Mouse (Mus musculus): ENCODE results near the gene Aoah. TPM values are rescaled to one million over a fixed set of nuclear protein-coding genes. Genes with fewer than 3 reads are reported as not detected.

Gene Aoah
- total RNA-seq, 1 experiment from 2014 or later, result 29.2 TPM

DNA sequence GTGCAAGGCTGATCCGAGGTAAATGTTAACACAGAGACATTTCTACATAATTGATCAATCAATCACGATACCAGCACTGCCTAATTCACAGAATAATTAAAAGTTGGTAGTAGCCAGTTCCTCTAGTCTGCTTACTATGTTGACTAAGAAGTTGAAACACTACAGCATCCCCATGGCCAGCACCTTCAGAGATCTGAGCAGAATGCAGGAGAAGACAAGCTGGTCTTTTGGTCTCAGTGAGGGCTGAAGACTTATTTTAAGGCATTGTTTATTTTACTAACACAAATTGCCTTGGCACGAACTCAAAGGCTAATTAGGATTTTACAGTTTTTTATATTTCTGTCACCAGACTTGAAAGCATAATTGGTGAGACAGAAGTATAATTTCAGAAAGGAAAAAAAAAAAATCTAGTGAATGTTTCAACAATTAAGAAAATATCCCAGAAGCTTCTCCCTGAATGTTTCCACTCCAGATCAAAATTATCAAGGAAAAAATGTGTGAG, 107.8 kb downstream of the Aoah start:
- no peak for ATAC-seq (replicated peaks; ENCODE audit: insufficient number of reproducible peaks, low FRiP score, low TSS enrichment, poor library complexity, severe bottlenecking)

DNA sequence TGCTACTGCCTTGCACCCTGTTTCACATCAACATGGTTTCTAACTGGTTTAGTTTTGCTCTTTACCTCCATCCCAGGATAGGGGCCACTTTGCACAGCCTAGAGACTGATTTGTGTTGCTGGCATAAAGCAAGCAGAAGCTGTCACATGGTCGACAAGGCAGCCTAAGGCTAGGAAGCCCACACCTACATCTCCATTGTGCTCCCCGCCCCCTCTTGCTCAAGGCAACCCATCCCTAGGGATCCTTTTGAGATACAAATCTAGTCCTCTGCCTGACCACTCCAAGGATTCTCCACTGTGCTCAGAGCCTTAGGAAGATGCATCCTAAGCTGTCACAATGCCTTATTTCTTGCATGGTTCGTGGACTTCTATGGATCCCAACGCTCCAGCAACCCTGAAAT, 110.2 kb downstream of the Aoah start:
- ATAC-seq (replicated peaks; ENCODE audit: insufficient number of reproducible peaks, low FRiP score, low TSS enrichment, poor library complexity, severe bottlenecking), result no peak

DNA sequence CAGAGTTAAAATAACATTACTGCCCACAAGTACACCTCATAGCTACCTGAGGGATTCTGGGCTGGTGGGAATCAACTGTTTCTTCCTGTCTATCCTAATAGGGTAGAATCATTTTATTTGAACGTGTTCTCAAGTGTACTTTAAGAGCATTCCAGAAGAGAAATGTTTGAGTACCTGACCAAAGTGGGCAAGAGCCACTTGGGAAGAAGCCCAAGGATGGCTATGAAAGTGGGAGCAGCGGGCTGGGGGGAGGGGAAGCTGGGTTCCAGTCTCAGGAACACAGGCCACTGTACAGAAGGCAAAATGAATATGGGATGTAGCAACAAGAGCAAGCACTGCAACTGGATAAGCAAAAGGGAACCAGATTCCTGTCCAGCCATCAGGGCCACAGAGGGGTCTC, 111.3 kb downstream of the Aoah start:
- no peak for ATAC-seq (replicated peaks; ENCODE audit: insufficient number of reproducible peaks, low FRiP score, low TSS enrichment, poor library complexity, severe bottlenecking)

DNA sequence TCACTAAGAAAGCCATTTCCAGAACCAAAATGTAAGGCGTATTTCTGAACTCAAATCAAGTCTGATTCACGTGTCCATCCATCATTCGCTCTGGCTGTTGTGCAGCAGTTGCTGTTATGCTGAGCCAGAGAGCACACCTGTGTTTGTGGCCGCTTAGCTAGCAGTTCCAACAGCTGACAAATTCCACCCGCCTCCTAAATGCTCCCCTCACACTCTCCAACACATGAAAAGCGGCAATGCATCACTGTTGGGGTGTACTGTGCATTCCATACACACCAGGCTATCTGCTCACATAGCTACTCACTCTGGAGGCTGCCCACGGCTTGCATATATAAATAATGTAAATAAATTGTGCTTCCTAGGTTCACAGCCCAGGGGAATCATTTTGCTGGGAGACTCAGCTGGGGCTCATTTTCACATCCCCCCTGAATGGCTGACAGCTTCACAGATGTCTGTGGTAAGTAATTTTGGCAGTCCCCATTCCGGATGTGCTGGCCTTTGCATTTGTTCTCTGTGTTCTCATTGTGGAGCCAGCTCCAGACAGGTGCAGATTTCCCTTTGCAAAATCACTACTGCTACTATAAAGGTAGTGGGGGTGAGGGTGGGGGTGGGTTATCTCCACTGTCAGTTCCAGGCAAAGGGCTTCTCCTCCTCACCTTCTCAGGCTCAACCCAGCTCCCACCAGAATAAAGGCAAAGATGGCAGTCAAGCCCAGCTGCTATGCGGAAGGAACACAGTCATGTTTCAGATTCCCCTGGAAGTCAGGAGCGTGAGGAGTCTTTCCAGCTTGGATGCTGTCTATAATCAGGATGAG, 123.0 kb downstream of the Aoah start:
- ATAC-seq (replicated peaks; ENCODE audit: insufficient number of reproducible peaks, low FRiP score, low TSS enrichment, poor library complexity, severe bottlenecking), result no peak

DNA sequence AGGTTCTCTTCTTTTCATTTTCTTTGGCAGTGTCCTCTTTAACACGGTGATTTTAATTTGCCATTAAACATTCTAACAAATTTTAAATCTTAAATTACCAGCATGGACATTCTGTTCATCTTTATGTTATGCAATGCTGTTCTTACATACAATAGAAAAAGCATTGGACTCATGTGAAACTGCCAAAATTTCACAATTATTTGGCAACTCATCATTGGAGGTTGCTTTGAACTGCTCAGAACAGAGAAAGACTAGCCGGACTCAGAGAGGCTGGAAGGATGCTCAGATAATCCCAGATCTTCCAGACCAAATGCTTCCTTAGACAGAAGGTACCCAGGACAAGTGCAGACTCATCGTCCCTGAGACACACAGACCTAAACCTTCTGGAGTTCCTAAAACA, 126.5 kb downstream of the Aoah start:
- ATAC-seq (replicated peaks; ENCODE audit: insufficient number of reproducible peaks, low FRiP score, low TSS enrichment, poor library complexity, severe bottlenecking), result no peak

DNA sequence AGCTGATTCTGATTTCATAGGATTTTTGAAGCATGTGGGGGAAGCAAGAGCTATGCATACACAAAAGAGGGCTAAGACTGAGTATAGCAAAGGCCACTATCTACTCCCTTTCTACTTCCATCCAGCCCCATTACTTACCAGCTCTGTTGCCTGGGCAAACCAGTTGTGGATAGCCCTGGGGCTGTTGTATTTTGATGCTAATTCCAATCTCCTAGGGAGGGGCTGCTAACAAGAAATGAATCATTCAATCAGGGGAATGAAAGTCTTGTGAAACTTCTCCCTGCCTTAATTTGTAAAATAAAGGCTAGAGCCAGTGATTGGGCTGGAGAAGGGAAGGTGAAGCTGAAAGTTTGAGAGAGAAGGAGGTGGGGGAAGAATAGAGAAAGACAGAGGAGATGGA, 142.1 kb downstream of the Aoah start:
- no peak for ATAC-seq (replicated peaks; ENCODE audit: insufficient number of reproducible peaks, low FRiP score, low TSS enrichment, poor library complexity, severe bottlenecking)

DNA sequence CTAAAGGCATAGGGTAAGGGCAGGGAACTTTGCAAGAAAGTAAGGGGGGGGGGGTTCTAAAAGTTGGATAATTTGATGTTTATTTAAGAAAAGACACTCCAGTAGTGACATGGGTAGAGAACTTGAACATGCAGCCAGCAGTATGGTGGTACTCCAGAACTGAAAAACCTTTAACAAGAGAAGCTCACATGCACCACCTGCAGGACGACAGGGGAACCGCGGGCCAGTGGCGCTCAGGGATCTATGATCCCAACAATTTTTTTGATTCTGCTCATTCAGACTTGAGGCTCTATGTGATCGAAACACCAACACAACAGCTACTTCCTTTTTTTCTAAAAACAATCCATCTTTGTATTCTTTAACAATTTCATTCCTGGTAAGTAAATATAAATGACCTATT, 143.5 kb downstream of the Aoah start:
- ATAC-seq (replicated peaks; ENCODE audit: insufficient number of reproducible peaks, low FRiP score, low TSS enrichment, poor library complexity, severe bottlenecking), result no peak

DNA sequence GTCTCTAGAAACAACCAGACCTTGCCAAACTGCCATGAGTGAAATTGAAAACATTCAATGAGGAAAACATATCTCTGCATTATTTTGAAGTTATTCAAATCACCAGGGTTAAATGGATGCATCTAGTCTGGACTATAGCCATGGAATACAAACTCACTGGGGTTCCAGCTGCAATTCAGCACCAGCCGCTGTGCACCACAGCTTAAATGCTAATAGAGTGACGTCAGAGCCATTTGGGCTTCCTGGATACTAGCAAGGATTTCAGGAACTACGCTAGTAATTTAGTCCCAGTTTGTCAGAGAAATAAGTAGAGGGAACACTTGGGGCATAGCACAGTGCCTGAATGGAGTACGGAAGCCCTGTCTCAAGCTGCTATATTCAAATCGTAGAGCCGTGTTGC, 145.2 kb downstream of the Aoah start:
- ATAC-seq (replicated peaks; ENCODE audit: insufficient number of reproducible peaks, low FRiP score, low TSS enrichment, poor library complexity, severe bottlenecking), result no peak

DNA sequence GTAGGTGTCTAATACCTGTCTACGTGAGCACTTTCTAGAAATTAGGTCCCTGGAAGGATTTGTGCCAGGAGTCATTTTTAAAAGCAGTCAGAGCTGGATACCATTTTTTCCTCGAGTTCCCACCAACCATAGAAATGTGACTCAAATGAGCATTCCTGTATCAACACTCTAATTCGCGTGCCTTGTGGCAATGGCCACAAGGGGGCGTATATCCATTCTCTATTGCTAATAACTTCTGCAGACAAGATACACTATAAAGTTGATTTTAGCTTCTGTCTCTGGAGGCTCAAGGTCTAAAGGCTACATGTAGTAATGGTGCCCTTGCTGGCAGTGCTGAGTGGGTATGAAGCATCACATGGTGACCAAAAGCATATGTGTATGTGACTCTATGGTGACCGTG, 146.5 kb downstream of the Aoah start:
- ATAC-seq (replicated peaks; ENCODE audit: insufficient number of reproducible peaks, low FRiP score, low TSS enrichment, poor library complexity, severe bottlenecking), result no peak

DNA sequence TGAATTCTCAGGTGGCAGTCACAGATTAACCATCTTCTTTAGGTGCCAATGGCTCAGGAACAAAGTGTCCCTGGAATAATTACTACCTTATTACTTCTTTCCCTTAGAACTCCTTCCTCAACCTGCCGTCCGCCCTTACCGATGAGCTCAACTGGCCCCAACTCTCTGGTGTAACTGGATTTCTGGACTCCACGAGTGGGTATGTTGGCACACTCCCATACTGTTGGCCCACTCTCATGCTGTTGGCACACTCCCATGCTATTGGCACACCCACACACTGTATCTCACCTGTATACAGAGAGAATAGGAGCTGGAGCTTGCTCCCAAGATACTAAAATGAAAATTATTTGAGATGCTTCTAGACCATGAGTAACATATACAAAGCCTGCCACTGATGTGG, 147.8 kb downstream of the Aoah start:
- ATAC-seq (replicated peaks; ENCODE audit: insufficient number of reproducible peaks, low FRiP score, low TSS enrichment, poor library complexity, severe bottlenecking), result no peak

DNA sequence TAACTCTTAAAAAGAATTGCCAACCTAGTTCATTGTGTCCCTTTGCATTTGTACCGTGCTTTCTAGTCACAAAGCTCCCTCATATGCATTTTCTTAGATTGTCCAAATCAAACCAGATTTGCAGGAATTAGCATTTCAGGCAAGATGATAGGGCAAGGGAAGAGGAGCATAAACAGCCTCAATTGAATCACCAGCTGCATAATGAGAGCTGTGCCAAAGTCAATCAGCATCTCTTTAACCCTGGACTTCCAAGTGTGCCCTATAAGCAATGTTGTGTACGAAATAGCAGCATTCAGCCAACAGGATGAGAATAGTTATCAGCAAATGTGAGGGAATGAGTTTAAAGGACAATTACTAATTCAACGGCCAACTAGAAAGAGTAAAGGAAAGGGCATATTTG, 169.2 kb downstream of the Aoah start:
- no peak for ATAC-seq (replicated peaks; ENCODE audit: insufficient number of reproducible peaks, low FRiP score, low TSS enrichment, poor library complexity, severe bottlenecking)

DNA sequence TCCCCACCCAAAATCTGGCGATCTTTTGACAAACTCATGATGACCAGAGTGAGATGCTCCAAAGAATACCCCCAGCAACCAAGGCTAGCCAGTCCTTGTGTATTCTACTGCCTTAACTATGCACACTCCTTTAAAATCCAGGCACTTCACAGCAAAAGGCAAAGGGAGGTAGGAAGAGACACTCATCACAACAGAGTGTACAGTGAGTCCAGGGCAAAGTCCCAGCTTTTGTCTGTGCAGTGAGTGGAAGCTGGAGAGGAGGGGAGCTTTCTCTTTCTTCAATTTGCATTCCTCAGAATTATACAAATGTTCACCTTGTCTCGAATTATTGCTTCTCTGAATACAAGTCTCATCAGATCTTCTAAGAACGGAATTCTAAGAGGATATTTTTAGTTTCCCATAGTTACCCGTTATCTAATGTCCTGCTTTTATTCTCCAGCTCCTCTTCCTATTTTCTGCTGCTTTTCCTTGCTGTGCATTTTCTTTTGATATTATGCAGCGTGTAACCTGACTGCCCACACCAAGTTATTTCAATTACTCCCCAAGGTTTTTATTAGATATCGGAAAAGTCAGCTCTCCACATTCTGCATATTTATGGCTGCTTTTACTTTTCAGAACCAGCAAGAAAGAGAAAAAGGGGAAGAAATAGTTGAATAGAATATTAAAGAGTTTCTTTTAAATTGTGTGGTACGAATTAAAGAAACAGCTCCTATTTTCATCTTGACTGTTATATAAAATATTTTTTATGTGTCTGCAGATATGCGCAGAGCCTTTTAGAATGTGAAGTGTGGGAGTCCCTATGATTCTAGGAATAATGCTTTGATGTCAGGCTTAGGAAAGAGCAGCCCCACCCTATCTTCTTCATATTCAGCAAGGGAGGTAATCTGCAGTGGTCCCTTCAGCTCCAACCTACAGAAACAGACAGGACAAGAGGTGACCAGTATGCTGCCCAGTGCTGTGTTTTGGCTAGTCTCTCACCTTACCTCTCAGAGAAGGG, 187.6 kb downstream of the Aoah start:
- no peak for ATAC-seq (replicated peaks; ENCODE audit: insufficient number of reproducible peaks, low FRiP score, low TSS enrichment, poor library complexity, severe bottlenecking)

DNA sequence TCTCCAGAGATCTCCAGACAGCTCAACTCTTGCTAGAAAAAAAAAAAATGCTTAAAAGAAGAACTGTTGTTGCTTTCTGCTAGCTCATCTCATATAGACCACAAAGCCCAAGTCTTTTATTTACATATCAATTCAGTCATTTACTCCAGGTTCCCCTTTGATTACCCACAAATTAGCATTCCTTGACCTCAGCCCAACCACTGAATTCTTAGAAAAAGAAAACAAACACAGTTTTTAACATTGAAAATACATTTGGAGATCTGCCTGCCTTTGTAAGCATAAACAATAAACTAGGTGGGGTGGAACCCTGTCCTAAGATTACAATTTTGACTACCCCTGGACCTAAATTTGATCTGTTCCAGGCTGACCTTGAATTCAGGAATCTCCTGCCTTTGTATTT, 191.6 kb downstream of the Aoah start:
- no peak for ATAC-seq (replicated peaks; ENCODE audit: insufficient number of reproducible peaks, low FRiP score, low TSS enrichment, poor library complexity, severe bottlenecking)

DNA sequence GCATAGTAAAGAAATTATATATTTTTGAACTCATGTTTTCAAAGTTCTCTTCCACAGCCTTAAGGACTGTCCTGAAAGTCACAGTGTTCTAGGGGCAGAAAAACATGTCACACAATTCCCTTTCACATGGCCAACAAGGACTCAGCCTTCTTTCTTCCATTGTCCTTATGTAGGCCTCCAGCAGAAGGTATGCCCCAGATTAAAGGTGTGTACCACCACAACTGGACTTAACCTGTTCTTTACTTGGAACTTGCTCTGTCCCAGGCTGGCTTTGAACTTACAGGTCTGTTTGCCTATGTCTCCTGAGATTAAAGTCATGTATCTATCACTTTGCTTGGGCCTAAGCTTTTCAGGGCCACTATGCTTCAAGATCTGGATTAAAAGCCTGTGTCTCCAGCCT, 192.0 kb downstream of the Aoah start:
- no peak for ATAC-seq (replicated peaks; ENCODE audit: insufficient number of reproducible peaks, low FRiP score, low TSS enrichment, poor library complexity, severe bottlenecking)

DNA sequence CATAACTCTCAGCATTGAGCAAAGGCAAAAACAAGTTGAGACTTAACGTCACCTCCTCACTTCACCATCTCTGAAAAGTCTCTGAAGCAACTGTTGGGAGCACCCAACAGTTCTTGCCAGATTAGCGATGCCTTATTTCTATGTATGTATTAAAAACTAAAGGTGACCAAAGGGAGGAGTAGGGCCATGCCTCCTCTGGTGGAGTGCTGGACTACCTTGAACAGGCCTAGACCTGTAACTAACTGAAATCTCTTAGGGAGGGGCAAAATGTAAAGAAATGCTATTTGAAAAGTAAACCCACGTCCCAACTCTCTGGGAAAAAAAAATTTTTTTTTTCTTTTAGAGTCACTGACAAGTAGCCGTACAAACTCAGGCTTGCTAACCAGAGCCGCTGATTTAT, 211.3 kb downstream of the Aoah start:
- no peak for ATAC-seq (replicated peaks; ENCODE audit: insufficient number of reproducible peaks, low FRiP score, low TSS enrichment, poor library complexity, severe bottlenecking)

DNA sequence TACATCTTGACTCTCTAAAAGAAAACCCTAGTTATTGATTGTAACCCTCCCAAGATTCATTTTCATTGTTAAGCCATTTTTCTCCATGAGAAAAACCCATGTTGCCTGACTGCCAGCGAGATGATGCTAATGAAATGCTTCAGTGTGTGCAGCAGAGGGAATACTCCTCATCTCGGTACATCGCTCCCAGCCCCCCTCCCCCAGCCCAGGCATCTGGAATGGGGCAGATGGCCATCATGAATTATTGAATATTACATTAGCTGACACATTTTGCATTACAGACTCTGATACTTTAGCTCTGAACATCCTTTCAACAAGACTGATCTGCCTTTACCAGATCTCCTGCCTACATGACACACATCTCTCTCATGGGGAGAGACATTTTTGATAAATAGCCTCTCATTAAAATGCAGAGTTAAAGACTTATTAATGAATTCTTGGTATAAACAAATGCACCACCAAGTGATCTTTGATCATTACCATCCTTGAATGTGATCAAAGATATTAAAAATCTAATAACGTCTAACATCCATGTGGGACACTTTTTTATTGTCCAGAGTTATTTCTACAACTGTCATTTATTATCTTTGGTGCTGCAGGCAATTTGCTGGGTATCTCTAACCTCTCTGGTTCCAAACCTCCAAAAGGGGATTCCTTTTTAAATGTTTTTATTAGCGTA, 211.9 kb downstream of the Aoah start:
- ATAC-seq (replicated peaks; ENCODE audit: insufficient number of reproducible peaks, low FRiP score, low TSS enrichment, poor library complexity, severe bottlenecking), result no peak

DNA sequence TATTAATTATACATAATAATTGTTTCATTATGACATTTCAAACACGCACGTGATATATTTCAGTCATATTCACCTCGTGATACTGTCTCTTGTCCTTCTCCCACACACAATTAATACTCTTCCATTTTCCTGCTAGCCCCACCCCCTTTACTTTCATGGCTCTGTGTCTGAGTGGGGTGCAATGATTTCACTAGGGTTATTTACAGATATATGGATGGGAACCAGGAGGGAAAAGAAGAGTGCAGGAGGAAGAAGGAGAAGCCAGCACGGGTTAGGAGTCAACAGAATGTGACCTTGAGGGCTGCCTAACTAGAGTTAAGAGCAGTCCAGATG, 212.4 kb downstream of the Aoah start:
- ATAC-seq (replicated peaks; ENCODE audit: insufficient number of reproducible peaks, low FRiP score, low TSS enrichment, poor library complexity, severe bottlenecking), result no peak

DNA sequence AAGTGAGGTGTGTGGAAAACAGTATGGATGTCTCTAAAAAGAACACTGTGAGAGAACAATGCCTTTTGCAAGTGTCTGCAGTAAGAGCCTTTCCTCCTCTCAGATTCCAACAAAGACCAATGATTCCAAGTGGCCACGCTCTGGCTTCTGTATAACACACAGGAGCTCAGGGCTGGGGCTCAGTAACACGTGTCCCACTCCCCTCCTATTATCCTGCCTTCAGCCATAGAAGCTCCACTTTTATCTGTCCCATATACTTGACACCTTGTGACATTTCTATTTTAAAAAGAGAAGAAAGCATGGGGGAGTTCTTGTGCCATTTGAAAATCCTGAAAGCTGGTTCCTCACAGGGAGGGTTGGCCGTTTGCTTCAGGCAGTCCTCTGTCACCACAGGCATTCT, 219.7 kb downstream of the Aoah start:
- no peak for ATAC-seq (replicated peaks; ENCODE audit: insufficient number of reproducible peaks, low FRiP score, low TSS enrichment, poor library complexity, severe bottlenecking)

DNA sequence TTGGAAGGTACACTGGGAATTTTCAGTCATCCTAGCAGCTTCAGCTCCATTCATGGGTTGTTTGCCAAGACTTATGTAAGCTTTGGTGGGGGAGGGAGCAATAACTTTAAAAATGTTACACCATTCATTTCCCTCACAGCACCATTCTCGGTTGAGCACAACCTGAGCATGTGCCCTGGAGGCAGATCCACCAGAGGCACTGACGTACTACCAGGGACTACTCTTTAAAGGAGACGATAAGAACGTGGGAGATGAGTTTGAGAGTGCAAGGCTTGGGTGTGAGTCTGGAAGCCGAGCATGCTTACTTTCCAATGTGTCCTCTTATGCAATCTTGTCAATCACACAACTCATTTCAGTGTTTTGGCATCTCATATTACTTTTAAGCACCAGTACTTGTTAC, 230.9 kb downstream of the Aoah start:
- no peak for ATAC-seq (replicated peaks; ENCODE audit: insufficient number of reproducible peaks, low FRiP score, low TSS enrichment, poor library complexity, severe bottlenecking)

All from monocyte, adult 5-6 weeks (primary cell).